Mouse (Mus musculus) megakaryocyte-erythroid progenitor cell, adult 5 weeks (primary cell): ENCODE data around the gene Gtf3c5. TPM values are rescaled to one million over a fixed set of nuclear protein-coding genes. Genes with fewer than 3 reads are reported as not detected.

Experiments used
- polyA plus RNA-seq: library from polyadenylated mRNA; stranded (reverse); fragments of >175 nt; gene quantifications from 2 replicates; pipeline ENCODE4 v1.2.3, GENCODE M21; 2012

Gtf3c5 gene
- polyA plus RNA-seq = 18.7 and 24.3 TPM in 2 replicates

GRCm38 (mm10) chr2:28583651-28584050 lies at the start of gene Gtf3c5:
Gene Gtf3c5, minus strand, starts transcription at chr2:28583751.

GRCm38 (mm10) chr2:28621664-28622171 lies 38.2 kb upstream of the Gtf3c5 start, which contains the start of gene Gfi1b:
Gene Gfi1b, minus strand, starts transcription at chr2:28621982.

GRCm38 (mm10) chr2:28563303-28563702 lies 20.2 kb downstream of the Gtf3c5 start, which contains the start of gene Cel:
Gene Cel, minus strand, starts transcription at chr2:28563403.

Other genes starting within 250 kb of the Gtf3c5 start
- 1.3 and 2.3 TPM in 2 replicates for gene Ppp1r26, start 137.0 kb downstream of the Gtf3c5 start, polyA plus RNA-seq
- gene 1700007K13Rik, start 117.4 kb downstream of the Gtf3c5 start, polyA plus RNA-seq = 0.38 TPM in 1 of 2 replicates, not detected in the other
- gene Mrps2, start 115.7 kb downstream of the Gtf3c5 start, polyA plus RNA-seq = 34.9 and 39.3 TPM in 2 replicates
- gene Gbgt1, start 86.9 kb downstream of the Gtf3c5 start, polyA plus RNA-seq = not detected in 2 replicates
- gene Gm10134, start 77.7 kb downstream of the Gtf3c5 start, polyA plus RNA-seq = not detected in 2 replicates
- 10.8 and 16.0 TPM in 2 replicates for gene Ralgds, start 70.6 kb downstream of the Gtf3c5 start, polyA plus RNA-seq
- gene Cel, start 20.3 kb downstream of the Gtf3c5 start, polyA plus RNA-seq = 0.12 TPM in 1 of 2 replicates, not detected in the other
- gene Gfi1b, start 38.2 kb upstream of the Gtf3c5 start, polyA plus RNA-seq = 76.4 and 100 TPM in 2 replicates
- 2.4 and 4.5 TPM in 2 replicates for gene Tsc1, start 57.5 kb upstream of the Gtf3c5 start, polyA plus RNA-seq
- 0.21 and 0.43 TPM in 2 replicates for gene Spaca9, start 116.0 kb upstream of the Gtf3c5 start, polyA plus RNA-seq
- gene Ak8, start 116.4 kb upstream of the Gtf3c5 start, polyA plus RNA-seq = 0.23 and 0.36 TPM in 2 replicates